Mouse (Mus musculus): ENCODE measurements at regions not wholly inside any gene's neighbourhood (a gene's known extent, or its start where the extent isn't known, plus 50 kb on each side); places are given as distances from the start of the nearest gene placed in this dataset.

DNA sequence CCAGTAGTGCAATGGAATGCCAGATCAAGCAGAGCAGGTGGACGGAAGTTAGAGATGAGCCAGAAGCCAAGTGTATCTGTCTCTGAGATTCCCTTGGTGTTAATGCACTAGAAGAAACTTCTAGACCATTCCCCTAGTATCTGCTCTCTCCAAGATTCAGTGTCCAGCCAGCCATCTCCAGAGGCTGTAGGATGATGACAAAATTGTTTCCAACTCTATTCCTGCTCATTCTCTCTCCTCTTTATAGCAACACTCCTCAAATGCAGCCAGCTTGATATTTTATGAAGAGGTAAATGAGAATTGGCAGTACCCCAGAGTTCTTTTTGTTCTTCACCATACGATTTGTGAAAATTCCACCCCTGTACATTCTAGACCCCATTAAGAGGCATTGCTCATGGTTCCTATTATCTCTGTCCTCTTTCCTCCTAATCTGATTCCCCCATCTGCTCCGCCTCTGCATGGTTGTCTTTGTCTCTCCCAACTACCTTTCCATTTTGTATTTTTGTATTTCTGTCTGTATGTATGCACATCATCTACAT is 385.3 kb downstream of the Cdk5rap2 start:
- intact Hi-C loops (cut with DNase I): no loop called here
- no peak for DNase-seq
- no peak for TF ChIP-seq CTCF (IDR thresholded peaks at IDR 0.05)
- Histone ChIP-seq H3K27ac (no peak overlapping the region), H3K4me3 (no peak overlapping the region)

DNA sequence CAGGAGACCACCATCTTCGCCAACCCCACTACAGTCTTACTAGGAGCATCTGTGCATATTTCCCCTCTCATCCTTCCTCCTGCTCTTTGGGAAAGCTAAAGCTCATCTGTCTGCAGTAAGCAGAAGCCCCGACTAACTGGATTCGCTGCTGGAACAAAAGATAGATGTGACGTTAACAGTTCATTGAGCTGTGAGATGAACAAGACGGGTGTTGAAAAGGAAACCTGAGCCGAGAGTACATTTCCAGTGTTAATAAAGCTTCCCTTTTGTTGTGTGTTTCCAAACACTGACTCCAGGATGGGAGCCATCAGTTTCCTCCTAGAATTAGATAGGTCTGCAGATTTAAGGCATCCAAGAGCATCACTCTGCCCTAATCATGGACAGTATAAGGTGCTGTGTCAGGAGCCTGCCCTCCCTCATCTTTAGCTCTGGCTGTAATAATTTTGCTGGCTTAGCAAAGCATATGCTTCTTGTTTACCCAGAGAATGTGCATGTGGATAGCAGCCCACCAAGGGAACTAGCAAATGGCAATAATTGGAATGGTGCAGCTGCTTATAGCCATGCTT is 389.3 kb downstream of the Cdk5rap2 start:
- intact Hi-C loops (cut with DNase I): no loop called here
- no peak overlapping the region for H3K4me3 ChIP-seq
- no peak for DNase-seq
- no peak overlapping the region for H3K27ac ChIP-seq
- TF ChIP-seq CTCF (IDR thresholded peaks at IDR 0.05): no peak

DNA sequence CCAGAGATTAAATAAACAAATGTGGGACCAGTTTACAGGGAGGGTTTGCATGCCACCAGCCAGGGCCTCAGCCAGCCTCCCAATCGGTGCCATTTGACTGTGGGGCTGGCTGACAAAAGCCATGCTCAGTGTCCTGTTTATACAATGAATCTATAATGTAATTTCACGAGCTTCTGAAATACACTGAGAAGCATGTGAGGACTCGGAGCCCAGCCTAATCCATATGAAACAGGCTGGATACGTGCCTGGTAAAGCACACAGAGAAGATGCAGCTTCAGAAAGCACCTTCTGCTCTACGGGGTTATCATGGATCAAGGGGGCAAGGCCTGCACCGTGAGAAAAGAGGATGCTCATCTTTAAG is 398.0 kb downstream of the Cdk5rap2 start:
- H3K27ac ChIP-seq: no peak overlapping the region
- intact Hi-C loops (cut with DNase I): no loop called here
- TF ChIP-seq CTCF (IDR thresholded peaks at IDR 0.05): no peak
- DNase-seq: no peak
- no peak overlapping the region for H3K4me3 ChIP-seq

DNA sequence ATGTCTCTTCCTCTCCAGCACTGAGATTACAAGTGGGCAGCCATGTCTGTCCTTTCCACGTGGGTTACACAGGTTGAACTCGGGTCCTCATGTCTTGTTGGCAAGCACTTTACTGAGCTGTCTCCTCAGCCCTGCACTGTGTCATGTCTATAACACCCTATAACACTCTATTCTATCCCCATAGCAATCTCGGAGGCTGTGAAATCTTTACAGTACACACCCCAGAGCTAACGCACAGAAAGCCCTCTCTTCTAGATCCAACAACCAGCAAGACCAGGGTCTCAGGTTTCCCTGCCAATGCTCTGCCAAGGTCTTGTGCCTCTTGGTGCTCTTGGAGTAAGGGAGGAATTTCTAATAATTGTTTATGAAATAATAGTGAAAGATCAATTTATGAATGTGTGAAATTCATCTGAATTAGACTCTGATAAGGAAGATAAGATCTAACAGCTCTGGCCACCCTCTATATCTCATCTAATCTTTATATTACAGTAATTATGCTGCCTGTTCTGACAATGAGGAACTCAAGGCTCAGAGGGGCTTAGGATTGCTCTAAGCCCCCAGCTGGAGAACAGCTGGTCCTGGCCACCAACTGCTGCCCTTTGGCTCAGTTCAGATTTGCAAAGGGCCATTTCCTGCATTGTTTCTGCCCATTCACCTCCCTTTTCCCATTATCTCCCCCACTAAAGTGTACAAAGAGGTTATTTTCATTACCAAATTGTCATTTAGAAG is 398.6 kb downstream of the Cdk5rap2 start:
- no peak overlapping the region for H3K27ac ChIP-seq
- H3K4me3 ChIP-seq: no peak overlapping the region
- no peak for TF ChIP-seq CTCF (IDR thresholded peaks at IDR 0.05)
- intact Hi-C loops (cut with DNase I): no loop called here
- DNase-seq: no peak

DNA sequence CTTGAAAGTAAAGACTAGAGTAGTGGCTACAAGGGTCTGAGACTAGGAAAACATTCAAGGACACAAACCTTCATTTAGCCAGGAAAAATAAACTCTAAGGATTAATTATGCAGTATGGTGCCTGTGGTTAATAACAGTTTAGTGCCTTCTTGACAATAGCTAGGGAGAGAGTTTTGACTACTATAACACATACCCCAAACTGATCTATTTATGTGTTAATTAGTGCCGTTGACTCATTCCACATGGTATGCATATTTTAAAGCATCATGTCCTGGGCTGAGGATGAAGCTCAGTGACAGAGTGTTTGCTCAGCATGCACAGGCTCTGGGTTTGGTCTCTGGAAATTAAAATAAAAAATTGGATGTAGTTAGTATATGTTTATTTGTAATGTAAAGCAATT is 399.8 kb downstream of the Cdk5rap2 start:
- DNase-seq: no peak
- intact Hi-C loops (cut with DNase I): no loop called here
- no peak for TF ChIP-seq CTCF (IDR thresholded peaks at IDR 0.05)
- H3K27ac ChIP-seq: no peak overlapping the region
- H3K4me3 ChIP-seq: no peak overlapping the region

DNA sequence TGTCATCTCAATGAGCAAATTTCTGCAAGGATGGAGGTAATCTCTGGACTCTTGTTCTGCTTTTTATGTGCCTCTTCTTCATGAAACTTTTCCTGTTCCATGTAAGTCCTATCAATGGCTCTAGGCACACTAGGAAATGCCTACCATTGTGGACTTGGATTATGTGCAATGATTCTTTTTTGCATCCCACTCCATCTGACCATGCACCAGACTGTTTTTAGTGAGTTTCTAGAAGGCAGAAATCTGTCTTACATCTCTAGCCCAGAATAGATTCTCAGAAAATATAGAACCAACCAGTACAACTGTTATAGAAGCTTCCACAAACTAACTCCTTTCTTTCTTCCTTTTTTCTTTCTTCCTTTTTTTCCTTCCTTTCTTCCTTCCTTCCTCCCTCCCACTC is 405.3 kb downstream of the Cdk5rap2 start:
- DNase-seq: no peak
- Histone ChIP-seq H3K4me3 (no peak overlapping the region), H3K27ac (no peak overlapping the region)
- no peak for TF ChIP-seq CTCF (IDR thresholded peaks at IDR 0.05)
- intact Hi-C loops (cut with DNase I): no loop called here

DNA sequence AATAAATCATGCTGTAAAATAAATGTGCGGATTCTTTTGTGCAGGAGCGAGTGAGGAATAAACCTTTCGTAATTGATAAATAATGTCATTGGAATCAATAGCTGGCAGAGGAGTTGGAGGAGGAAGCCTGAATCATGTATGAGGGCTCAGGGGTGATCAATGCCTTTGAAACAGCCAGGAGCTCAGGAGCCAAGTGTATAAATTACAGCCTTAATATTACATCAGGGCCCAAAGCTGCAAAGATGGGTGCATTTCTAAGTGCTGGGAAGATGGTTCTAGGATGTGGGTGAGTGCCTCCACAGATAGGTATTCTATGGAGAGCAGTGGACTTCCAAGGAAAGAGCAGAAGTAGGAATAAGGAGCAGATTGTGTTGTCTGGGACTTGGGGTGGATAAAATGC is 417.0 kb downstream of the Cdk5rap2 start:
- Histone ChIP-seq H3K27ac (no peak overlapping the region), H3K4me3 (no peak overlapping the region)
- intact Hi-C loops (cut with DNase I): no loop called here
- DNase-seq: no peak
- no peak for TF ChIP-seq CTCF (IDR thresholded peaks at IDR 0.05)

DNA sequence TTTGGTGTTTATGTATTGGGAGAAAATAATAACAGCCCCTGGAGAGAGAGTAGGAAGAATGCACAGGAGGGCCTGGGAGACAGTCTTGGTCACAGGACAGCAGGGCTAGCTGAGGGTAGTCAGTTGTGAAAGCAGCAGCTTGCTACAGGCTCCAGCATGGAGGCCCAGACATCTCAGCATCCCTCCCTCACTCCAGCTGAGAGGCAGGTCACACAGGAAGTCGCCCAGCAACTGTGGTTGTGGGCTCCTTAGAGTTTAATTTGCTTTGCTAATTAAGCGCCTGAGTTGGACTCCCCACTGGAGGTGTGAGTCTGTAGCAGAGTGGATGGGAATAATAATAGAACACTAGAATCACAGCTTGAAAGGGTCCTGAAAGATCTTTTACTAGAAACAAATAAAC is 436.0 kb downstream of the Cdk5rap2 start:
- H3K27ac ChIP-seq: no peak overlapping the region
- no peak for TF ChIP-seq CTCF (IDR thresholded peaks at IDR 0.05)
- intact Hi-C loops (cut with DNase I): no loop called here
- no peak for DNase-seq
- H3K4me3 ChIP-seq: no peak overlapping the region

DNA sequence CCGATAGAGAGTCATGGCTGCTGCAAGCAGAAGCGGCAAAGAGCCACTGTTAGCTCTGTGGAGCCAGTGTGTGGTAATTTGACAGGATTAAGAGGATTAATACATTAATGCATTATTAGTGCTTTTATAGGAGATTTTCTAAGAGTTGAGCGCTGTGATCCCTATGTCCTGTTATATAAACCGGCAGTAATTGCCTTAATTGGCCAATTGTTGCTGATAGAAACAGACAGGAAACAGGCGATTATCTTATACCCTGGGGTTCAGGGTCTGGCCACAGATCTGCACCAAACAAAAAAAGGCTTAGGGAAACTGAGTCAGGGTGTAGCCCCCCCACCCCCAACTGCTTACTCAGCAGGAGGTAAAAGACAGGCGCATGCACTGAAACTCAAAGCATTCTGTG is 436.7 kb downstream of the Cdk5rap2 start:
- DNase-seq: no peak
- Histone ChIP-seq H3K27ac (no peak overlapping the region), H3K4me3 (no peak overlapping the region)
- no peak for TF ChIP-seq CTCF (IDR thresholded peaks at IDR 0.05)
- intact Hi-C loops (cut with DNase I): no loop called here

DNA sequence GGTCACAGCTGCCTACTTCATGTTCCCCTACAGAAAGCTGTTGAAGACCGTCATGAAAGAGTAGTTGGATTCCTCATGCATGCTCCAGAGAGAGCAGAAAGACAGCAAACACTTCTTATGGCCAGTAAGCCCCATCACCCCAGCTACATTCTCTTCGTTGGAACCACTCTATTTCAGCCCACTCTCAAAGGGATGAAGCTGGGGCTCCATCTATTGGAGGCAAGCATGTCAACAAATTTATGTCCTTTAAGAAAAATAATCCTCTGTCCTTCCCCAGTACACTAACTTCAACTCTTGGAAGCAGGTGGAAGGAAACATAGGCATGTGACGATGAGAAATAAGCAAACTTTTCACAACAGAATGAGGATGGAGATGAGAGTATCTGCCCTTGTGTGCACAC is 438.5 kb downstream of the Cdk5rap2 start:
- intact Hi-C loops (cut with DNase I): no loop called here

DNA sequence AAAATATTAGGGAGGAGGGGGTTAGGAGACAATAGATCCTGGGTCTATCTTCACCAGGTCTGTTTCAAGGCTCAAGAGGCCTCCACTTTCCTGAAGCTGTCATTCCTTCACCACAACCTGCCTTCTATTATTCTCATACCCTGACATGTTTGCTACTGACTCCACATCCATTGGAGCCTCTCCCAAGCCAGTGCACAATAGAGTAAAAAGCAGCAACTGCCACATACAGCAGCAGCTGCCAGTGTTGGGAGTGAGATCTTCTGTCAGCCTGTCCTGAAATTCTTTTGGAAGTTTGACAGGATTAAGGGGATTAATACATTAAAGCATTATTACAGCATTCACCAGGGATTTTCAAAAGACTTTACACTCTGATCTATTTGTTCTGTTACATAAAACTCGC is 441.8 kb downstream of the Cdk5rap2 start:
- no peak overlapping the region for H3K4me3 ChIP-seq
- no peak for DNase-seq
- TF ChIP-seq CTCF (IDR thresholded peaks at IDR 0.05): no peak
- intact Hi-C loops (cut with DNase I): no loop called here
- no peak overlapping the region for H3K27ac ChIP-seq

More for the DNA sequence above, 438.5 kb downstream of the Cdk5rap2 start:
- no peak for DNase-seq
- TF ChIP-seq CTCF (IDR thresholded peaks at IDR 0.05): no peak
- Histone ChIP-seq H3K4me3 (no peak overlapping the region), H3K27ac (no peak overlapping the region)
